Mouse (Mus musculus) heart, postnatal 0 days (tissue): ENCODE data around the gene Cux2. TPM values are rescaled to one million over a fixed set of nuclear protein-coding genes. Genes with fewer than 3 reads are reported as not detected.

ENCODE experiments used
- ATAC-seq: fragments of 200-750 bp; cut with Nextera tagmentation; 2 replicates; pipeline ENCODE4 v1.8.0; 2017; ENCODE audit warnings: low read depth, moderate number of reproducible peaks, moderate library complexity; ENCODE audit not compliant: insufficient read depth
- DNase-seq: peaks from one replicate; pipeline ENCODE4 v3.0.0-alpha.2; 2016; ENCODE audit warnings: low spot score
- H3K27ac ChIP-seq: fragments of 300-500 bp; sonication (generic); 2 replicates; pipeline ENCODE4 v1.5.1; 2014; ENCODE audit warnings: low read depth, mild to moderate bottlenecking
- H3K27me3 ChIP-seq: fragments of 300-500 bp; sonication (generic); 2 replicates; pipeline ENCODE4 v1.6.1; 2014; ENCODE audit warnings: low read length, mixed read lengths; ENCODE audit not compliant: control insufficient read depth, insufficient read depth
- H3K36me3 ChIP-seq: fragments of 300-500 bp; sonication (generic); replicated peaks from 2 replicates; pipeline ENCODE4 v1.6.1; 2014; ENCODE audit warnings: low read length, mixed read lengths; ENCODE audit not compliant: control insufficient read depth, insufficient read depth
- H3K4me1 ChIP-seq: fragments of 300-500 bp; sonication (generic); 2 replicates; pipeline ENCODE4 v1.6.1; 2014; ENCODE audit warnings: antibody characterized with exemption; ENCODE audit not compliant: control insufficient read depth, insufficient read depth
- H3K4me2 ChIP-seq: fragments of 300-500 bp; sonication (generic); 2 replicates; pipeline ENCODE4 v1.6.1; 2014; ENCODE audit warnings: low read depth, mild to moderate bottlenecking, low read length, moderate library complexity
- H3K4me3 ChIP-seq: fragments of 300-500 bp; sonication (generic); 2 replicates; pipeline ENCODE4 v1.5.1; 2014; ENCODE audit warnings: low read depth, low read length
- H3K9ac ChIP-seq: fragments of 300-500 bp; sonication (generic); replicated peaks from 2 replicates; pipeline ENCODE4 v1.6.1; 2014; ENCODE audit warnings: low read depth, low read length, mixed read lengths
- H3K9me3 ChIP-seq: fragments of 300-500 bp; sonication (generic); replicated peaks from 2 replicates; pipeline ENCODE4 v1.6.1; 2016; ENCODE audit warnings: low read length; ENCODE audit not compliant: control insufficient read depth
- CTCF ChIP-seq: IDR thresholded peaks from 2 replicates; pipeline ENCODE4 v1.5.1; 2016; ENCODE audit warnings: antibody characterized with exemption, control low read depth, low read depth
- EP300 ChIP-seq: IDR thresholded peaks from 2 replicates; pipeline ENCODE4 v1.6.1; 2016; ENCODE audit warnings: antibody characterized with exemption, low read depth
- WGBS: fragments of 180-500 bp; shearing (Covaris S2); extraction: QIAGEN DNeasy Blood & Tissue Kit; methylation state at CpG from one replicate; pipeline ENCODE4 v1.1.7; 2014; 5-methylcytosine and 5-hydroxymethylcytosine counted together
- polyA plus RNA-seq: library from polyadenylated mRNA; unstranded; fragments of >200 nt; fragmentation: Nextera tagmentation; extraction: Ambion mirVana; gene quantifications from 2 replicates; pipeline ENCODE4 v1.2.1, GENCODE M21; 2015
- total RNA-seq: library from RNA; depleted of rRNA; stranded (reverse); fragments of >200 nt; gene quantifications from 2 replicates; pipeline ENCODE4 v1.2.3, GENCODE M21; 2014; ENCODE audit warnings: low replicate concordance

Gene Cux2
- total and polyA plus RNA-seq, 2 experiments from 2014 or later: 1.3 to 9.5 TPM

DNA sequence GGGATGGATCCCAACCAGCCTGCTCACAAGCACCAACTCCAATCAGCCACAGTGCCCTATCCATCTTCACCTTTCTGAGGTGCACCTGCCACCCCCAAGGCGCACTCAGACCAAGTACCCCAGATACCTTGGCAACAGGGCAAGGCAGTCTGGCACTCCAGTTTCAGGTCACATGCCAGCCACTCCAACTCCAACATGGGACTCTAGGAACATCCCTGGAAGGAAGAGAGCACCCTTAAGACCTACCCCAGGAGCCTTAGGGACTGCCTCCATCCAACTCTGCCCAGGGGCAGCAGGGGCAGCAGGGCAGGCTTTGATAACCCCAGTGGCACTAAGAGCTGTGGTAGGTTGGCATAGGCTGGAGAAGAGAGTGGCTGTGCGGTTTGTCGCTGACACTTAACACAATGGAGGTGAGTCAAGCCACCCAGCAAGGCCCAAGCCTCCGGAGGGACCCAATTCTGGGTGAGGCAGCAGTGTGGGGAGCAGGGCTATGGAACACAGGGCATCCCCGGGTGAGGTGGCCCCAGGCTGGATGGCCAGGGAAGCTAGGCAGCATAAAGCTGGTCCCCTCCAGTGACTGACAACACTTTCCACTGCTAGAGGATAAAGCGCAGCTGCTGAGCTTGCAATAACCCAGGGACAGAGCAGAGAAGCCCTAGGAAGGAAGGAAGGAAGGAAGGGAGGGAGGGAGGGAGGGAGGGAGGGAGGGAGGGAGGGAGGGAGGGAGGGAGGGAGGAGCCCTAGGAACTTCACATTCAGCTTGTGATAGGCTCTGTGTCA is 217.3 kb downstream of the Cux2 start:
- DNase-seq: no peak
- H3K4me2 ChIP-seq: peak overlapping the region; percentile 83; the same call in 1 of the 2 replicates
- 66% methylated on average over 6 of the region's 6 CpGs for WGBS
- H3K4me3 ChIP-seq: no peak overlapping the region
- no peak for TF ChIP-seq EP300
- TF ChIP-seq CTCF: no peak
- H3K36me3 ChIP-seq: peaks cover 9% of the 10 kb centered on the region
- ATAC-seq: no peak
- H3K27me3 ChIP-seq: no peaks in the 10 kb centered on the region
- H3K9me3 ChIP-seq: no peaks in the 10 kb centered on the region
- H3K4me1 ChIP-seq: peaks cover 34% of the 10 kb centered on the region; the same call in 1 of the 2 replicates
- H3K9ac ChIP-seq: no peak overlapping the region
- peak overlapping the region; percentile 21 for H3K27ac ChIP-seq

DNA sequence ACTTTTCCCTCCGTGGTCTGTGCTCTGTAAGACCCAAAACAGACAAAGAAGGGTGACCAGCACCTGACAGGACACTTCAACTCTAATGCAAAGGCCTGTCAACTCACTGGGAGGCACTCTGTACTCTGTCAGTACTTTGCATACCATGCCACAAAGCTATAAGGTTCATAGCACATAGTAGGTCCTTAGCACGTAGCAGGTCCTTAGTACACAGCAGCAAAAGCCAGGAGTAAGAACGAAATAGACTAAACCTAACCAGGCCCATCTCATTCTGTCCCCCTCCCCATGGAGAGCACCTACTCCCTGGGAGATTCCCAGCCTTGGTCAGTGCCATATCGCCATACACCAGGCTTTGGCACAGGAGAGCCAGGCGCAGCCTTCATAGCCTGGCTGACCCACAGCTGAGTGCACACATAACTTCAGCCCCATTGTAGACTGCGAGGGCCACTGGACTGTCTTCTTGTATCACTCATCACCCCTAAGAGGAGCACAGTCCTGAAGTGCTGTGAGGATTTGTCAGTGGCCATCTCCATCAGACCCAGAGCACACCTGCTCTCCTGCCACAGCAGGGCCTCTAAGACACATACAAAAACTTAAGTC is 218.8 kb downstream of the Cux2 start:
- Histone ChIP-seq H3K9me3 (no peaks in the 10 kb centered on the region), H3K27me3 (no peaks in the 10 kb centered on the region), H3K4me2 (no peak overlapping the region), H3K27ac (no peak overlapping the region), H3K36me3 (peaks cover 22% of the 10 kb centered on the region), H3K4me3 (no peak overlapping the region), H3K9ac (no peak overlapping the region), H3K4me1 (peaks cover 32% of the 10 kb centered on the region; the same call in 1 of the 2 replicates)
- TF ChIP-seq CTCF (no peak), EP300 (no peak)
- ATAC-seq: no peak
- WGBS: 84% methylated on average over 6 of the region's 6 CpGs
- DNase-seq: no peak

DNA sequence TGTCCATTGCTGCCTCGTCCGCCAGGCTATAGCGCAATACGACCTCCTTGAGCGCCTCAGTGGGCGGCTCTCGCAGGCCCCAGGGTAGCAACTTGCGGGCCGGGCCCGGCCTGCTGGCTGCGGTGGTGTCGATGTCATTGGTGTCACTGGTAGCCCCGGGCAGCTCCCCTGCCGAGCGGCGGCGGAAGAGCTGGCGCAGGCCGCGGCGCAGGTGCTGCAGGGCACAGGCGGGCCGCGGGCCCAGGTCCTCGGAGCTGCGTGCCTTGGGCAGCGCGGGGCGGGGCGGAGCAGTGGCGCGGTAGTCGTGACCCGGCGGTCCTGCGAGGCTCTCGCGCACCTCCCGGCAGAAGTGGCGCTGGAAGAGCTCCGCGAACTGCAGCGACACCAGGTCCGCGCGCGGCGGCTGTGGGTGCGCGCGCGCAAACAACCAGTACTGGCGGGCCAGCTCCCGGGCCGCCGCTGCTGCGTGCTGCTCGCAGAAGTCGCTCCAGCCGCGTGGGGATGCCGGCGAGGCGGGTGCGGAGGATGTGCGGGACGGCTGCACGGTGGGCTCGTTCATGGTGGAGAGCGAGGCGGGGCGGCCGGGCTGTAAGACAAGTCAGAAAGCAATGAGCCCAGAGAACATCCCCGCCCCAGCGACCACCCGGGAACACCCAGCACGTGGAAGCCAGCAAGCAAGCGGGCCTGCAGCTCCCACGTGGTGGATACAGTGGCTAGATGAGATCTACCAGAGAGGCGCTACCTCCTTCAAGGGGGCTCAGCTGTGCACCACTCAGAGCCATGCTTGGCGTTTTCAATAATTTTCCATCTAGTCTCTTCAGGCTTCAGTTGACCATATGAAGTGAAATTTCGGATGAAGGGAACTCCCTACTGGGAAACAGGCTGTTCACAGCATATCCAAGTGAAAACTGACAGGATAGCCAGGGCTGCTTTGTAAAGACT is 221.1 kb downstream of the Cux2 start:
- H3K4me3 ChIP-seq: peak overlapping the region; percentile 38
- H3K36me3 ChIP-seq: peaks cover 36% of the 10 kb centered on the region
- H3K27ac ChIP-seq: no peak overlapping the region
- H3K4me1 ChIP-seq: peaks cover 27% of the 10 kb centered on the region
- TF ChIP-seq EP300: no peak
- no peak for TF ChIP-seq CTCF
- 32% methylated on average over 81 of the region's 82 CpGs for WGBS
- peak overlapping the region; percentile 71 for H3K4me2 ChIP-seq
- no peaks in the 10 kb centered on the region for H3K9me3 ChIP-seq
- H3K27me3 ChIP-seq: no peaks in the 10 kb centered on the region
- H3K9ac ChIP-seq: 0 out of 2 replicates have a peak overlapping the region, but pooled peaks have one; percentile 22
- ATAC-seq (peak; percentile 28; the same call in 1 of the 2 replicates), DNase-seq (no peak)

DNA sequence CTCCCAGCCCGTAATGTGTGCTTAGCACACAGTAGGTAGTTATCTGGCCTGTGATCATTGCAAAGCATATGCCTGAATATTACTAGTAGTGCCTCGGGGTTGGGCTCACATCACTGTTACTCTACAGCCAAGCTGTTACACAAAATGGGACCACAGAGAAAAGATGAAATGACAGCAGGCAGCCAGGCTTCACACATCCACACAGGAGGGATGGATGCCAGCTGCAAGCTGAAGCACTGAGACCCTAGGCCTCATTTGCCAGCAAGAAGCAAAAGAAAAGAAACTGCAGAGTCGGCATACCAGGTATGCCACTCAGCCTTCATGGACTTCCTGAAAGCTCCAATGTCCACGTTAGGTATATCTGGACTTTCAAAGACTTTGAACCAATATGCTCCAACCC is 222.0 kb downstream of the Cux2 start:
- Histone ChIP-seq H3K4me2 (no peak overlapping the region), H3K9me3 (no peaks in the 10 kb centered on the region), H3K36me3 (peaks cover 41% of the 10 kb centered on the region), H3K4me1 (peaks cover 31% of the 10 kb centered on the region), H3K4me3 (no peak overlapping the region), H3K27ac (no peak overlapping the region), H3K27me3 (no peaks in the 10 kb centered on the region), H3K9ac (no peak overlapping the region)
- 85% methylated on average over 4 of the region's 4 CpGs for WGBS
- DNase-seq (no peak), ATAC-seq (no peak)
- TF ChIP-seq EP300 (no peak), CTCF (no peak)

DNA sequence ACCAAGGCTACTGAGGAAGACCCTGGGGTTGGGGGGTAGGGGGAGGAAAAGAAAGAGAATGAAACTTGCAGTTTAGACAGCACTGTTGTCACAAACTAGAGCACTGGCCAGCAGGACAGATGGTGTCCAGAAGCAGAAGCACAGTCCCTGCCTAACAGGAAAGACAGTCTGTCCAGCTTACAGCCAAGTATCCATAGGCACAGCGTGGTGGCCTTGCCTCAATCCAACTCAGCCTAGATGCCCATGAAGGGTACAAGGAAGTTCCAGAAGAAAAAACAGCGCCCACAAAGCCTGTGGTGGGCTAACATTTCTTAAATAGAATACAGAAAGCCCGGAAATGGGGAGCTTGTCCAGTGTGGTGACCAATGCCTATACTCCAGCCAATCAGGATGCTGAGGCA is 224.3 kb downstream of the Cux2 start:
- no peak for DNase-seq
- H3K4me3 ChIP-seq: no peak overlapping the region
- no peak for ATAC-seq
- H3K9ac ChIP-seq: no peak overlapping the region
- H3K9me3 ChIP-seq: no peaks in the 10 kb centered on the region
- H3K27ac ChIP-seq: no peak overlapping the region; the same call in 1 of the 2 replicates
- WGBS: 81% methylated on average over 3 of the region's 3 CpGs
- H3K27me3 ChIP-seq: no peaks in the 10 kb centered on the region
- peaks cover 30% of the 10 kb centered on the region; the same call in 1 of the 2 replicates for H3K4me1 ChIP-seq
- no peak overlapping the region for H3K4me2 ChIP-seq
- H3K36me3 ChIP-seq: peaks cover 51% of the 10 kb centered on the region
- TF ChIP-seq CTCF (no peak), EP300 (no peak)
